Mouse (Mus musculus) liver, embryonic 13.5 days (tissue): ENCODE results near the gene Arrb1. TPM values are rescaled to one million over a fixed set of nuclear protein-coding genes. Genes with fewer than 3 reads are reported as not detected.
A peak's percentile ranks its signal among the peaks of the same experiment; 100 is the strongest.

Source experiments
- ATAC-seq: fragments of 200-750 bp; cut with Nextera tagmentation; 2 replicates; pipeline ENCODE4 v1.8.0; 2017; ENCODE audit warnings: low read depth, mild to moderate bottlenecking, moderate number of reproducible peaks, moderate library complexity
- DNase-seq: peaks from one replicate; pipeline ENCODE4 v3.0.0; 2022
- H3K27ac ChIP-seq: fragments of 300-500 bp; sonication (generic); 2 replicates; pipeline ENCODE4 v1.5.1; 2015; ENCODE audit warnings: moderate library complexity, mild to moderate bottlenecking, inconsistent platforms
- H3K27me3 ChIP-seq: fragments of 300-500 bp; sonication (generic); 2 replicates; pipeline ENCODE4 v1.6.1; 2015; ENCODE audit warnings: mild to moderate bottlenecking, inconsistent platforms
- H3K36me3 ChIP-seq: fragments of 300-500 bp; sonication (generic); 2 replicates; pipeline ENCODE4 v1.6.1; 2015; ENCODE audit warnings: mild to moderate bottlenecking, inconsistent platforms
- H3K4me1 ChIP-seq: fragments of 300-500 bp; sonication (generic); replicated peaks from 2 replicates; pipeline ENCODE4 v1.6.1; 2015; ENCODE audit warnings: inconsistent platforms
- H3K4me2 ChIP-seq: fragments of 300-500 bp; sonication (generic); 2 replicates; pipeline ENCODE4 v1.6.1; 2015; ENCODE audit warnings: inconsistent platforms, mild to moderate bottlenecking, moderate library complexity
- H3K4me3 ChIP-seq: fragments of 300-500 bp; sonication (generic); replicated peaks from 2 replicates; pipeline ENCODE4 v1.5.1; 2015; ENCODE audit warnings: mild to moderate bottlenecking, inconsistent platforms
- H3K9ac ChIP-seq: fragments of 300-500 bp; sonication (generic); 2 replicates; pipeline ENCODE4 v1.6.1; 2015; ENCODE audit warnings: mild to moderate bottlenecking, inconsistent platforms
- H3K9me3 ChIP-seq: fragments of 300-500 bp; sonication (generic); replicated peaks from 2 replicates; pipeline ENCODE4 v1.6.1; 2016; ENCODE audit warnings: inconsistent platforms
- WGBS: fragments of 180-500 bp; shearing (Covaris S2); methylation state at CpG from one replicate; pipeline ENCODE4 v1.1.7; 2015; ENCODE audit not compliant: insufficient replicate concordance; 5-methylcytosine and 5-hydroxymethylcytosine counted together
- microRNA counts: library from miRNA; unstranded; fragments of <30 nt; microRNA quantifications from one replicate; lab custom pipeline; 2016
- microRNA-seq: library from miRNA; unstranded; fragments of <30 nt; microRNA quantifications from one replicate; pipeline ENCODE4, GENCODE M21; 2016
- polyA plus RNA-seq: library from polyadenylated mRNA; unstranded; fragments of >200 nt; fragmentation: Nextera tagmentation; extraction: Ambion mirVana; gene quantifications from 2 replicates; pipeline ENCODE4 v1.2.1, GENCODE M21; 2015

The Arrb1 gene
- polyA plus RNA-seq, 1 experiment from 2014 or later = 96.5 TPM

- DNase-seq = no peak
Measured at GRCm38 (mm10) chr7:99641245-99641644, 106.0 kb downstream of the Arrb1 start.

GRCm38 (mm10) chr7:99642078-99642477, 106.8 kb downstream of the Arrb1 start:
- peak overlapping the region; percentile 43 for H3K4me2 ChIP-seq

More at GRCm38 (mm10) chr7:99641245-99641644, 106.0 kb downstream of the Arrb1 start:
- H3K4me3 ChIP-seq = no peak overlapping the region
- no peaks in the 10 kb centered on the region for H3K36me3 ChIP-seq
- no peaks in the 10 kb centered on the region for H3K9me3 ChIP-seq
- WGBS = 47% methylated on average over 4 of the region's 4 CpGs
- H3K9ac ChIP-seq = no peak overlapping the region
- ATAC-seq = no peak
- H3K27ac ChIP-seq = peak overlapping the region; percentile 53; the same call in 1 of the 2 replicates
- H3K27me3 ChIP-seq = peaks cover 53% of the 10 kb centered on the region
- H3K4me1 ChIP-seq = peaks cover 29% of the 10 kb centered on the region
- H3K4me2 ChIP-seq = peak overlapping the region; percentile 43

GRCm38 (mm10) chr7:99644701-99645100, 109.4 kb downstream of the Arrb1 start:
- peaks cover 29% of the 10 kb centered on the region for H3K4me1 ChIP-seq
- H3K9me3 ChIP-seq = no peaks in the 10 kb centered on the region
- H3K4me2 ChIP-seq = no peak overlapping the region
- no peak for DNase-seq
- H3K9ac ChIP-seq = no peak overlapping the region
- peaks cover 27% of the 10 kb centered on the region for H3K27me3 ChIP-seq
- no peaks in the 10 kb centered on the region for H3K36me3 ChIP-seq
- ATAC-seq = no peak
- WGBS = 73% methylated on average over 7 of the region's 7 CpGs
- H3K4me3 ChIP-seq = no peak overlapping the region
- no peak overlapping the region for H3K27ac ChIP-seq

More at GRCm38 (mm10) chr7:99642078-99642477, 106.8 kb downstream of the Arrb1 start:
- peak; percentile 99 for ATAC-seq
- no peak overlapping the region for H3K4me3 ChIP-seq
- DNase-seq = peak; percentile 80
- no peak overlapping the region for H3K9ac ChIP-seq
- H3K9me3 ChIP-seq = no peaks in the 10 kb centered on the region
- peaks cover 29% of the 10 kb centered on the region for H3K4me1 ChIP-seq
- peak overlapping the region; percentile 53 for H3K27ac ChIP-seq
- no peaks in the 10 kb centered on the region for H3K36me3 ChIP-seq
- peaks cover 47% of the 10 kb centered on the region for H3K27me3 ChIP-seq
- 0% methylated on average over 3 of the region's 3 CpGs for WGBS

GRCm38 (mm10) chr7:99648623-99649022, 113.4 kb downstream of the Arrb1 start:
- DNase-seq (no peak), ATAC-seq (no peak)
- H3K4me2 ChIP-seq = no peak overlapping the region
- H3K27ac ChIP-seq = no peak overlapping the region
- no peak overlapping the region for H3K9ac ChIP-seq
- H3K27me3 ChIP-seq = peaks cover 20% of the 10 kb centered on the region
- 2% methylated on average over 6 of the region's 6 CpGs for WGBS
- H3K36me3 ChIP-seq = no peaks in the 10 kb centered on the region
- H3K4me3 ChIP-seq = no peak overlapping the region
- no peaks in the 10 kb centered on the region for H3K9me3 ChIP-seq
- H3K4me1 ChIP-seq = peaks cover 5% of the 10 kb centered on the region

GRCm38 (mm10) chr7:99649585-99649984, 114.3 kb downstream of the Arrb1 start:
- H3K9me3 ChIP-seq = no peaks in the 10 kb centered on the region
- no peaks in the 10 kb centered on the region for H3K4me1 ChIP-seq
- no peaks in the 10 kb centered on the region for H3K36me3 ChIP-seq
- H3K27me3 ChIP-seq = peaks cover 20% of the 10 kb centered on the region
- WGBS = 51% methylated on average over 4 of the region's 4 CpGs
- no peak overlapping the region for H3K9ac ChIP-seq
- no peak for ATAC-seq
- H3K4me2 ChIP-seq = no peak overlapping the region
- no peak overlapping the region for H3K27ac ChIP-seq
- DNase-seq = no peak
- no peak overlapping the region for H3K4me3 ChIP-seq

- DNase-seq (no peak), ATAC-seq (no peak)
- Histone ChIP-seq H3K9me3 (no peaks in the 10 kb centered on the region), H3K27ac (no peak overlapping the region), H3K4me3 (no peak overlapping the region), H3K36me3 (no peaks in the 10 kb centered on the region), H3K9ac (no peak overlapping the region), H3K4me2 (no peak overlapping the region), H3K4me1 (no peaks in the 10 kb centered on the region), H3K27me3 (peaks cover 32% of the 10 kb centered on the region)
- 51% methylated on average over 11 of the region's 11 CpGs for WGBS
Measured at GRCm38 (mm10) chr7:99654244-99654643, 119.0 kb downstream of the Arrb1 start.

MicroRNAs encoded within 50 kb of the gene (microRNA counts, 519-probe panel; counts per million panel counts)
- 114 counts per million for microRNA mmu-miR-326 (lab: Ali Mortazavi, UCI)

Small RNA genes lying within 50 kb of the gene (microRNA-seq; reads per million reads assigned to microRNA genes)
- 102 reads per million, percentile 51 among the genes with 10 or more reads in this experiment for gene Mir326

Other genes starting within 250 kb of the Arrb1 start
- gene Serpinh1, start 182.2 kb upstream of the Arrb1 start, polyA plus RNA-seq = 127 TPM in 2 replicates
- 1.3 TPM in 2 replicates for gene Gdpd5, start 154.1 kb upstream of the Arrb1 start, polyA plus RNA-seq
- gene Klhl35, start 69.5 kb upstream of the Arrb1 start, polyA plus RNA-seq = 0.12 and 0.21 TPM in 2 replicates
- 741 and 746 TPM in 2 replicates for gene Rps3, start 51.7 kb upstream of the Arrb1 start, polyA plus RNA-seq
- 0.16 and 0.22 TPM in 2 replicates for gene Tpbgl, start 91.6 kb downstream of the Arrb1 start, polyA plus RNA-seq
- 0.13 and 0.15 TPM in 2 replicates for gene Slco2b1, start 175.9 kb downstream of the Arrb1 start, polyA plus RNA-seq
- gene Olfr520, start 194.8 kb downstream of the Arrb1 start, polyA plus RNA-seq = not detected in 2 replicates
- not detected in 2 replicates for gene Olfr521, start 228.0 kb downstream of the Arrb1 start, polyA plus RNA-seq